In the genomic region with DNA sequence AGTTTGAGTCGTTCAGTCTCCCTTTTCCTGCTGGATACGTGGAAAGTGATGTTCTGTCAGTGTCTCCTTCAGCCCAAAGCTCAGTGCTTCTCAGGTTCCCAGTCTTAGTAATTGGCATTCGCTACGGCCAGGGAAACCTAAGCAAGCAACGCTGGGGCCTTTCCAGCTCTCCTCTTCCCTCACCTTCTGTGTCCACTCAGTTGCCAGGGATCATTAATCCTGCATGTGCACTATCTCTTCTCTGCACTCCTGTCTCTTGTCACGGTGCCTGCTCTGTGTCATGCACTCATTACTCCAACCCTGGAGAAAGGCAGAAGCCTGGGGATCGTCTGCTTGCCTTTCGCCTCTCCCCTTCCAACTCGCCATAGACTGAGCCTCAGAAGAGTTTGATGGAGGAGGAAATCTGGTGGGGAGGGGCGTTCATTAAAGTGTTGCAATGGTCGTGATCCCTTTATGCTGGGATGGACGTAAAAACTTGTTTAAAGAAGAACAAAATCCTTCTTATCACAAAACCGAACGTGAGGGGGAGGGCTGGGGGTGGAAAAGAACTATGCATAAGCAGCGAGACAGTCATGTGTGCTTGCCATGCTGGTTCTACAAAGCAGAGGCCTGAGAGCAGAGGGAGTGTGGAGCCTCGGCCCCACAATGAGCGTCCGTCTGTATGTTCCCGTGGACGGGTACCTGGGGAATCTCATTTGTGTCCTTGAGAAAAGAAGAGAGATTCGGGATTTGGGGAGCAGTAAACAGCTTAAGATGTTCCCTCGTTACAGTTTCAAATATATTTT, we compare ENCODE assay signal across 8 mouse cellular contexts.
A peak's percentile ranks its signal among the peaks of the same experiment; 100 is the strongest.
DNase-seq lines count a peak whose midpoint lies in the region; ATAC-seq lines count a peak whose summit lies in the region.

No protein-coding gene starts in this region.

- no peak overlapping the region for H3K4me2 ChIP-seq in hindbrain, embryonic 13.5 days
- no peak overlapping the region for H3K4me2 ChIP-seq in hindbrain, embryonic 11.5 days (replicated peaks; ENCODE audit: low read depth, low read length)
- no peak overlapping the region for H3K4me2 ChIP-seq in embryonic facial prominence, embryonic 15.5 days (replicated peaks)

- WGBS in hindbrain, embryonic 13.5 days: 59% methylated on average over 22 of the region's 22 CpGs
- WGBS in hindbrain, embryonic 11.5 days: 64% methylated on average over 22 of the region's 22 CpGs
- WGBS in embryonic facial prominence, embryonic 15.5 days: 52% methylated on average over 22 of the region's 22 CpGs

- H3K4me3 ChIP-seq in hindbrain, embryonic 13.5 days: no peak overlapping the region
- H3K4me3 ChIP-seq in hindbrain, embryonic 11.5 days (ENCODE audit: low read depth, low read length): no peak overlapping the region
- H3K4me3 ChIP-seq in embryonic facial prominence, embryonic 15.5 days (replicated peaks): no peak overlapping the region

- H3K27ac ChIP-seq in hindbrain, embryonic 13.5 days: 0 out of 2 replicates have a peak overlapping the region, but pooled peaks have one; percentile 18
- no peak overlapping the region for H3K27ac ChIP-seq in hindbrain, embryonic 11.5 days (ENCODE audit: low read depth, low read length)
- H3K27ac ChIP-seq in embryonic facial prominence, embryonic 15.5 days (replicated peaks): peak overlapping the region; percentile 52

- H3K9me3 ChIP-seq in hindbrain, embryonic 13.5 days: no peaks in the 10 kb centered on the region
- H3K9me3 ChIP-seq in hindbrain, embryonic 11.5 days (ENCODE audit: control insufficient read depth, low read length): no peaks in the 10 kb centered on the region
- H3K9me3 ChIP-seq in embryonic facial prominence, embryonic 15.5 days (replicated peaks): no peaks in the 10 kb centered on the region

- ATAC-seq in hindbrain, embryonic 13.5 days (ENCODE audit: low FRiP score): peak; percentile 55; the same call in 1 of the 2 replicates
- ATAC-seq in hindbrain, embryonic 11.5 days (ENCODE audit: low FRiP score): no peak
- peak; percentile 70; the same call in 1 of the 2 replicates for ATAC-seq in embryonic facial prominence, embryonic 15.5 days (ENCODE audit: insufficient number of reproducible peaks, low FRiP score, low TSS enrichment, low read depth)
- no peak for ATAC-seq in megakaryocyte, adult 5-6 weeks (ENCODE audit: poor library complexity, severe bottlenecking)

- no peaks in the 10 kb centered on the region for H3K27me3 ChIP-seq in hindbrain, embryonic 13.5 days
- no peaks in the 10 kb centered on the region for H3K27me3 ChIP-seq in hindbrain, embryonic 11.5 days (ENCODE audit: control insufficient read depth, insufficient read depth, low read length)
- H3K27me3 ChIP-seq in embryonic facial prominence, embryonic 15.5 days: no peaks in the 10 kb centered on the region

- H3K9ac ChIP-seq in hindbrain, embryonic 13.5 days: no peak overlapping the region
- H3K9ac ChIP-seq in hindbrain, embryonic 11.5 days (ENCODE audit: low read depth, low read length): no peak overlapping the region
- no peak overlapping the region for H3K9ac ChIP-seq in embryonic facial prominence, embryonic 15.5 days

- intact Hi-C loops in left cerebral cortex, postnatal 36 days (cut with DNase I): no loop called here

- no peak for DNase-seq in hindbrain, embryonic 11.5 days (ENCODE audit: low spot score)
- peak; percentile 33 for DNase-seq in adrenal gland, postnatal 10 days
- peak; percentile 29 for DNase-seq in liver
- DNase-seq in left cerebral cortex, postnatal 36 days (ENCODE audit: low spot score in 2 of 2): no peak
- no peak for DNase-seq in thymus, postnatal 36 days

- H3K4me1 ChIP-seq in hindbrain, embryonic 13.5 days (replicated peaks): peaks cover 13% of the 10 kb centered on the region
- H3K4me1 ChIP-seq in hindbrain, embryonic 11.5 days (replicated peaks; ENCODE audit: control insufficient read depth, insufficient read depth, low read length): no peaks in the 10 kb centered on the region
- peaks cover 9% of the 10 kb centered on the region; the same call in 1 of the 2 replicates for H3K4me1 ChIP-seq in embryonic facial prominence, embryonic 15.5 days

- H3K36me3 ChIP-seq in hindbrain, embryonic 13.5 days: no peaks in the 10 kb centered on the region
- no peaks in the 10 kb centered on the region for H3K36me3 ChIP-seq in hindbrain, embryonic 11.5 days (ENCODE audit: control insufficient read depth, insufficient read depth, low read length)
- H3K36me3 ChIP-seq in embryonic facial prominence, embryonic 15.5 days: no peaks in the 10 kb centered on the region

Comparison
In these comparisons a context has a peak if more than half of its experiments do, and no peak if none do; other contexts are left out.
1. ATAC-seq: peak in hindbrain, embryonic 13.5 days (single experiment) and embryonic facial prominence, embryonic 15.5 days (single experiment); none in hindbrain, embryonic 11.5 days (single experiment) and megakaryocyte, adult 5-6 weeks (single experiment).
2. DNase-seq: peak in adrenal gland, postnatal 10 days (single experiment) and liver (single experiment); none in hindbrain, embryonic 11.5 days (single experiment), left cerebral cortex, postnatal 36 days (0 of 2) and thymus, postnatal 36 days (0 of 2).